Mouse (Mus musculus) MEL (cell line): Measurements from ENCODE around the gene Adgrl4. TPM values are rescaled to one million over a fixed set of nuclear protein-coding genes. Genes with fewer than 3 reads are reported as not detected.

Experiments used
- DNase-seq: peaks from one replicate; pipeline ENCODE4 v3.0.0; 2011; ENCODE audit warnings: low read depth, low spot score
- H3K27ac ChIP-seq: 2 replicates; pipeline ENCODE4 v1.5.1; 2012; ENCODE audit warnings: low read depth, mild to moderate bottlenecking, control low read depth, low read length, moderate library complexity; ENCODE audit not compliant: control insufficient read depth
- H3K27me3 ChIP-seq, 2 experiments: fragments of 150-350 bp in 1 of 2; sonication (generic) in 1 of 2; 2 replicates each; pipeline ENCODE4 v1.6.1; 2012; ENCODE audit warnings: low read length in 2 of 2, mild to moderate bottlenecking in 2 of 2, improper control_type of control experiment in 1 of 2, moderate library complexity in 1 of 2; ENCODE audit not compliant: insufficient read depth in 2 of 2, control insufficient read depth in 1 of 2
- H3K36me3 ChIP-seq, 2 experiments: 2 replicates each; pipeline ENCODE4 v1.6.1; 2012 to 2014; ENCODE audit warnings: low read length in 2 of 2, improper control_type of control experiment in 1 of 2, inconsistent platforms in 1 of 2, mild to moderate bottlenecking in 1 of 2; ENCODE audit not compliant: insufficient read depth in 2 of 2, control insufficient read depth in 1 of 2
- H3K4me1 ChIP-seq, 2 experiments: fragments of 150-350 bp in 1 of 2; sonication (generic) in 1 of 2; 2 replicates each; pipeline ENCODE4 v1.6.1; 2012; ENCODE audit warnings: low read length in 2 of 2, improper control_type of control experiment in 1 of 2, mild to moderate bottlenecking in 1 of 2; ENCODE audit not compliant: insufficient read depth in 2 of 2, control insufficient read depth in 1 of 2
- H3K4me3 ChIP-seq, 2 experiments: fragments of 150-350 bp in 1 of 2; sonication (generic) in 1 of 2; 2 replicates each; pipeline ENCODE4 v1.5.1; 2012; ENCODE audit warnings: low read depth in 2 of 2, low read length in 2 of 2, mild to moderate bottlenecking in 2 of 2, moderate library complexity in 2 of 2, control low read depth in 1 of 2, improper control_type of control experiment in 1 of 2; ENCODE audit not compliant: control insufficient read depth in 1 of 2, insufficient read depth in 1 of 2
- H3K79me2 ChIP-seq: 2 replicates; pipeline ENCODE4 v1.6.1; 2012; ENCODE audit warnings: mild to moderate bottlenecking, low read length, moderate library complexity; ENCODE audit not compliant: control insufficient read depth, poor library complexity, insufficient read depth
- H3K9ac ChIP-seq: 2 replicates; pipeline ENCODE4 v1.6.1; 2012; ENCODE audit warnings: low read depth, mild to moderate bottlenecking, control low read depth, low read length, moderate library complexity; ENCODE audit not compliant: control insufficient read depth, poor library complexity, severe bottlenecking
- H3K9me3 ChIP-seq: fragments of 150-350 bp; sonication (generic); replicated peaks from 2 replicates; pipeline ENCODE4 v1.6.1; 2012; ENCODE audit warnings: mild to moderate bottlenecking, low read length, improper control_type of control experiment, moderate library complexity; ENCODE audit not compliant: insufficient read depth
- BHLHE40 ChIP-seq: IDR thresholded peaks from 2 replicates; pipeline ENCODE4 v1.6.1; 2012; ENCODE audit warnings: low read depth, mild to moderate bottlenecking, inconsistent platforms, low read length, improper control_type of control experiment, borderline replicate concordance
- CHD1 ChIP-seq: IDR thresholded peaks from 2 replicates; pipeline ENCODE4 v1.6.1; 2012; ENCODE audit warnings: low read depth, mild to moderate bottlenecking, inconsistent platforms, low read length, improper control_type of control experiment
- CHD2 ChIP-seq: IDR thresholded peaks from 2 replicates; pipeline ENCODE4 v1.6.1; 2011; ENCODE audit warnings: low read length, improper control_type of control experiment
- CTCF ChIP-seq, 3 experiments: IDR thresholded peaks in 2 of 3; conservative IDR thresholded peaks in 1 of 3; 2 replicates each; pipeline ENCODE4 v1.5.1; 2011 to 2012; ENCODE audit warnings: low read length in 3 of 3, low read depth in 2 of 3, mild to moderate bottlenecking in 2 of 3, improper control_type of control experiment in 1 of 3, inconsistent platforms in 1 of 3, mixed read lengths in 1 of 3, moderate library complexity in 1 of 3; ENCODE audit not compliant: control insufficient read depth in 1 of 3, insufficient read depth in 1 of 3, poor library complexity in 1 of 3, severe bottlenecking in 1 of 3
- EP300 ChIP-seq, 2 experiments: IDR thresholded peaks; 2 replicates each; pipeline ENCODE4 v1.6.1; 2011; ENCODE audit warnings: improper control_type of control experiment in 2 of 2, low read length in 2 of 2, low read depth in 1 of 2, mild to moderate bottlenecking in 1 of 2
- ETS1 ChIP-seq: IDR thresholded peaks from 2 replicates; pipeline ENCODE4 v1.6.1; 2012; ENCODE audit warnings: low read depth, mild to moderate bottlenecking, inconsistent platforms, low read length, improper control_type of control experiment, moderate library complexity
- GABPA ChIP-seq: IDR thresholded peaks from 2 replicates; pipeline ENCODE4 v1.6.1; 2012; ENCODE audit warnings: low read depth, mild to moderate bottlenecking, inconsistent platforms, low read length, improper control_type of control experiment, moderate library complexity
- GATA1 ChIP-seq: IDR thresholded peaks from 2 replicates; pipeline ENCODE4 v1.6.1; 2011; ENCODE audit warnings: low read depth, low read length, improper control_type of control experiment
- JUND ChIP-seq: IDR thresholded peaks from 2 replicates; pipeline ENCODE4 v1.6.1; 2011; ENCODE audit warnings: low read depth, mild to moderate bottlenecking, improper control_type of control experiment, low read length
- POLR2AphosphoS2 ChIP-seq: IDR thresholded peaks from 2 replicates; pipeline ENCODE4 v1.6.1; 2011; ENCODE audit warnings: low read length, improper control_type of control experiment
- RAD21 ChIP-seq: IDR thresholded peaks from 2 replicates; pipeline ENCODE4 v1.6.1; 2011; ENCODE audit warnings: mild to moderate bottlenecking, low read depth, low read length, improper control_type of control experiment
- RCOR1 ChIP-seq: IDR thresholded peaks from 2 replicates; pipeline ENCODE4 v1.6.1; 2012; ENCODE audit warnings: low read depth, mild to moderate bottlenecking, inconsistent platforms, low read length, improper control_type of control experiment
- SIN3A ChIP-seq: IDR thresholded peaks from 2 replicates; pipeline ENCODE4 v1.6.1; 2012; ENCODE audit warnings: low read length, improper control_type of control experiment, inconsistent platforms
- SMC3 ChIP-seq: IDR thresholded peaks from 2 replicates; pipeline ENCODE4 v1.6.1; 2011; ENCODE audit warnings: low read depth, low read length, improper control_type of control experiment
- UBTF ChIP-seq: IDR thresholded peaks from 2 replicates; pipeline ENCODE4 v1.6.1; 2012; ENCODE audit warnings: low read depth, mild to moderate bottlenecking, inconsistent platforms, low read length, improper control_type of control experiment, moderate library complexity, borderline replicate concordance; ENCODE audit not compliant: insufficient read depth
- USF1 ChIP-seq: IDR thresholded peaks from 2 replicates; pipeline ENCODE4 v1.6.1; 2014; ENCODE audit warnings: low read depth, mild to moderate bottlenecking, inconsistent platforms, low read length, improper control_type of control experiment, moderate library complexity
- USF2 ChIP-seq, 2 experiments: IDR thresholded peaks; 2 replicates each; pipeline ENCODE4 v1.6.1; 2011 to 2012; ENCODE audit warnings: improper control_type of control experiment in 2 of 2, low read length in 2 of 2, borderline replicate concordance in 1 of 2, inconsistent platforms in 1 of 2, low read depth in 1 of 2, mild to moderate bottlenecking in 1 of 2; ENCODE audit not compliant: insufficient read depth in 1 of 2
- ZC3H11A ChIP-seq: IDR thresholded peaks from 2 replicates; pipeline ENCODE4 v1.6.1; 2012; ENCODE audit warnings: low read depth, mild to moderate bottlenecking, inconsistent platforms, low read length, improper control_type of control experiment
- ZKSCAN1 ChIP-seq: IDR thresholded peaks from 2 replicates; pipeline ENCODE4 v1.6.1; 2012; ENCODE audit warnings: low read depth, mild to moderate bottlenecking, inconsistent platforms, low read length, improper control_type of control experiment, moderate library complexity
- ZMIZ1 ChIP-seq: IDR thresholded peaks from 2 replicates; pipeline ENCODE4 v1.6.1; 2012; ENCODE audit warnings: low read depth, mild to moderate bottlenecking, inconsistent platforms, low read length, improper control_type of control experiment, moderate library complexity
- ZNF384 ChIP-seq: IDR thresholded peaks from 2 replicates; pipeline ENCODE4 v1.6.1; 2012; ENCODE audit warnings: low read depth, mild to moderate bottlenecking, inconsistent platforms, low read length, improper control_type of control experiment
- polyA plus RNA-seq, 2 experiments: library from polyadenylated mRNA; stranded (reverse) in 1 of 2; unstranded in 1 of 2; fragments of >175 nt in 1 of 2; fragments of >200 nt in 1 of 2; gene quantifications; 2 replicates each; pipeline versions ENCODE4 v1.2.1 to v1.2.4; 2012; ENCODE audit warnings: low replicate concordance in 2 of 2, low read depth in 1 of 2; ENCODE audit not compliant: insufficient read length in 2 of 2, insufficient read depth in 1 of 2, missing spikeins in 1 of 2
- total RNA-seq: library from RNA; depleted of rRNA; stranded (reverse); fragments of 300-350 nt; gene quantifications from 2 replicates; pipeline ENCODE4 v1.2.3, GENCODE M21; 2012

Gene Adgrl4
- total and polyA plus RNA-seq, 3 experiments: not detected

- Histone ChIP-seq H3K27ac (no peak overlapping the region), H3K4me3 (no peak overlapping the region), H3K79me2 (no peaks in the 10 kb centered on the region), H3K9ac (no peak overlapping the region), H3K4me1 (no peaks in the 10 kb centered on the region), H3K9me3 (no peaks in the 10 kb centered on the region), H3K36me3 (no peaks in the 10 kb centered on the region), H3K27me3 (no peaks in the 10 kb centered on the region)
- DNase-seq: no peak
- TF ChIP-seq UBTF (no peak), BHLHE40 (no peak), ZNF384 (no peak), JUND (no peak), ETS1 (no peak), RCOR1 (no peak), USF2 (IDR thresholded peaks at IDR 0.05; ENCODE audit: borderline replicate concordance in 1 of 2, insufficient read depth in 1 of 2, low read depth in 1 of 2, low read length in 2 of 2) (no peak), CHD1 (no peak), SIN3A (no peak), GABPA (no peak), POLR2AphosphoS2 (no peak), GATA1 (no peak), ZMIZ1 (no peak), CTCF (IDR thresholded peaks at IDR 0.05 in 2 of 3, conservative IDR thresholded peaks at IDR 0.05 in 1 of 3; ENCODE audit: control insufficient read depth in 1 of 3, insufficient read depth in 1 of 3, low read depth in 2 of 3, low read length in 3 of 3, poor library complexity in 1 of 3, severe bottlenecking in 1 of 3) (no peak), USF1 (no peak), CHD2 (no peak), EP300 (IDR thresholded peaks at IDR 0.05; ENCODE audit: low read depth in 1 of 2, low read length in 2 of 2) (no peak)
Observed at GRCm38 (mm10) chr3:151565664-151566621, 128.3 kb downstream of the Adgrl4 start.

GRCm38 (mm10) chr3:151566629-151567028 is 128.9 kb downstream of the Adgrl4 start:
- peak; percentile 26 for DNase-seq

More at GRCm38 (mm10) chr3:151566629-151567028, 128.9 kb downstream of the Adgrl4 start:
- Histone ChIP-seq H3K79me2 (no peaks in the 10 kb centered on the region), H3K27me3 (no peaks in the 10 kb centered on the region), H3K4me3 (no peak overlapping the region), H3K36me3 (no peaks in the 10 kb centered on the region), H3K4me1 (no peaks in the 10 kb centered on the region), H3K9ac (no peak overlapping the region), H3K9me3 (no peaks in the 10 kb centered on the region), H3K27ac (no peak overlapping the region)
- no peak for TF ChIP-seq ZKSCAN1
- peak; percentile 61 for TF ChIP-seq SMC3
- TF ChIP-seq UBTF: no peak
- TF ChIP-seq RAD21: peak; percentile 85
- peak; percentile 49 for TF ChIP-seq ZC3H11A
- peak in 1 of 3 experiments; percentile 61; a peak in 2 of 6 replicates for TF ChIP-seq CTCF (IDR thresholded peaks at IDR 0.05 in 2 of 3, conservative IDR thresholded peaks at IDR 0.05 in 1 of 3; ENCODE audit: control insufficient read depth in 1 of 3, insufficient read depth in 1 of 3, low read depth in 2 of 3, low read length in 3 of 3, poor library complexity in 1 of 3, severe bottlenecking in 1 of 3)
